Mouse (Mus musculus) CH12F3 (cell line): Measurements from ENCODE around the gene Abcc5.
"Not testable (repeated sequence)": the region's sequence is repeated elsewhere in the genome, so short reads cannot be mapped to it uniquely, and the experiment has no call there.

Source experiments
- in situ Hi-C: fragments of 300-500 bp; cut with MboI; formaldehyde crosslinking; loops from 2 replicates; pipeline ENCODE4 v1.14.3; 2020; ENCODE audit warnings: low sequenced_read_pairs

The Abcc5 gene

GRCm38 (mm10) chr16:20361496-20361895 is 64.7 kb downstream of the Abcc5 start:
- in situ Hi-C loops, result not testable (repeated sequence)

- in situ Hi-C loops, result no loop called here
These were observed 66.4 kb downstream of the Abcc5 start for GRCm38 (mm10) chr16:20359643-20360295.

GRCm38 (mm10) chr16:20357837-20358236 is 68.4 kb downstream of the Abcc5 start:
- in situ Hi-C loops, result no loop called here

GRCm38 (mm10) chr16:20354762-20355161 is 71.4 kb downstream of the Abcc5 start:
- in situ Hi-C loops, result no loop called here

- in situ Hi-C loops, result no loop called here
These were observed 72.2 kb downstream of the Abcc5 start for GRCm38 (mm10) chr16:20354011-20354410.

- in situ Hi-C loops, result no loop called here
These were observed 80.7 kb downstream of the Abcc5 start for GRCm38 (mm10) chr16:20345464-20345863.

- in situ Hi-C loops, result no loop called here
These were observed 87.6 kb downstream of the Abcc5 start for GRCm38 (mm10) chr16:20338616-20339015.

GRCm38 (mm10) chr16:20334918-20335317 is 91.3 kb downstream of the Abcc5 start:
- in situ Hi-C loops, result no loop called here

- in situ Hi-C loops, result no loop called here
These were observed 97.9 kb downstream of the Abcc5 start for GRCm38 (mm10) chr16:20328306-20328705.

GRCm38 (mm10) chr16:20325286-20325685 is 100.9 kb downstream of the Abcc5 start, which contains the start of gene Cyp2ab1:
Cyp2ab1 (minus strand) TSS chr16:20325404.
- in situ Hi-C loops, result no loop called here

GRCm38 (mm10) chr16:20323907-20324306 is 102.3 kb downstream of the Abcc5 start:
- in situ Hi-C loops, result no loop called here

GRCm38 (mm10) chr16:20322274-20322673 is 103.9 kb downstream of the Abcc5 start:
- in situ Hi-C loops, result no loop called here

- in situ Hi-C loops, result no loop called here
These were observed 109.4 kb downstream of the Abcc5 start for GRCm38 (mm10) chr16:20316770-20317169.

- in situ Hi-C loops, result no loop called here
These were observed 110.9 kb downstream of the Abcc5 start for GRCm38 (mm10) chr16:20315266-20315665.

GRCm38 (mm10) chr16:20312272-20312671 is 113.9 kb downstream of the Abcc5 start:
- in situ Hi-C loops, result no loop called here

- in situ Hi-C loops, result no loop called here
These were observed 124.2 kb downstream of the Abcc5 start, which contains the start of gene Parl for GRCm38 (mm10) chr16:20301770-20302649. Parl (minus strand) TSS chr16:20302387.

GRCm38 (mm10) chr16:20300076-20300475 is 126.1 kb downstream of the Abcc5 start:
- in situ Hi-C loops, result no loop called here
